In the genomic region with DNA sequence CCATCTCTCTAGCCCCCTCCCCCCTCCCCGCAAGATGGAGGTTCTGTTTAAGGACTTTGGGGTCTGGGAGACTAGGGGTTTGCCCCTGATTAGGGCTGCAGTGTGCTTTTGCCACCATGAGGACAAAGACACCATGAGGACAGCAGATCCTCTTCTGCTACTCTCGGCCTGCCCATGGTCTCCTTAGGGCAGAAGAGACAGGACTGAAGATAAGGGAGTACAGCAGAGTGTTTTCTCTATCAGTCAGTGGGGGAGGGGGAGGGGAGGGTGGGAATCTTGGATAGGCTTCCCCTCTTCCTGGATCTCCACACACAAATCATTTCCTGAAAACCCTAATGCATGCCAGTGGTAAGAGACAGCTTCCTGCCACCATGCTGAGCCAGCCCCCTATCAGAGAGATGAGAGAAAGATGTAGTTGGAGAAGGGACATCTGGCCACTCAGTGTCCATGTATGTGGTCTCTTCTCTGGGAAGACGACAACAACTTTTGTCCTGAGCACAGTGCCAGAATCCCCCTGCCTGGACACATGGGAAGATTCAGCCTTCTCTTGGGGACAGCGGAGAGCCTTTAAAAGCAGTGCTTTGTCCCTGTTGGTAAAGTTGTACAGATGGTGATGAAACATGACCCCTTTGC, we compare ENCODE assay signal across 12 mouse cellular contexts. TPM values are rescaled to one million over a fixed set of nuclear protein-coding genes. Genes with fewer than 3 reads are reported as not detected.
DNase-seq lines count a peak whose midpoint lies in the region; ATAC-seq and TF ChIP-seq lines count a peak whose summit lies in the region.
"Had no signal": no experiment of that assay in that cellular context is flagged by ENCODE, and none has a peak within 500 bp of the region (broad histone marks: within the 10 kb centered on the region; RNA-seq: fewer than 3 reads in every experiment).

No protein-coding gene starts in this region.

- ATAC-seq in kidney, embryonic 16.5 days (ENCODE audit: low FRiP score, low TSS enrichment) = peak; percentile 83
- peak; percentile 55 for ATAC-seq in intestine, embryonic 15.5 days
- peak; percentile 16; the same call in 1 of the 2 replicates for ATAC-seq in liver, postnatal 0 days

- no peaks in the 10 kb centered on the region for H3K27me3 ChIP-seq in kidney, embryonic 16.5 days (ENCODE audit: insufficient read depth, low read length)
- no peaks in the 10 kb centered on the region for H3K27me3 ChIP-seq in intestine, embryonic 15.5 days (replicated peaks)
- no peaks in the 10 kb centered on the region for H3K27me3 ChIP-seq in liver, postnatal 0 days (ENCODE audit: insufficient read depth, low read length)

- H3K4me2 ChIP-seq in kidney, embryonic 16.5 days (replicated peaks; ENCODE audit: low read depth, low read length) = no peak overlapping the region
- no peak overlapping the region for H3K4me2 ChIP-seq in intestine, embryonic 15.5 days (replicated peaks)
- no peak overlapping the region for H3K4me2 ChIP-seq in liver, postnatal 0 days (ENCODE audit: low read depth, low read length)

- H3K4me3 ChIP-seq in kidney, embryonic 16.5 days (ENCODE audit: low read length) = no peak overlapping the region
- H3K4me3 ChIP-seq in intestine, embryonic 15.5 days (replicated peaks) = no peak overlapping the region
- H3K4me3 ChIP-seq in liver, postnatal 0 days (ENCODE audit: low read depth, low read length) = no peak overlapping the region

- WGBS in kidney, embryonic 16.5 days = 51% methylated on average over 4 of the region's 4 CpGs
- 57% methylated on average over 4 of the region's 4 CpGs for WGBS in intestine, embryonic 15.5 days
- 60% methylated on average over 4 of the region's 4 CpGs for WGBS in liver, postnatal 0 days (ENCODE audit: insufficient replicate concordance)

- intact Hi-C loops in left cerebral cortex, postnatal 4 days (cut with DNase I) = no loop called here

- no peaks in the 10 kb centered on the region for H3K36me3 ChIP-seq in kidney, embryonic 16.5 days (ENCODE audit: insufficient read depth, low read length)
- H3K36me3 ChIP-seq in intestine, embryonic 15.5 days = no peaks in the 10 kb centered on the region; the same call in 1 of the 2 replicates
- H3K36me3 ChIP-seq in liver, postnatal 0 days (replicated peaks; ENCODE audit: insufficient read depth, low read length) = no peaks in the 10 kb centered on the region

- TF ChIP-seq CTCF in liver, postnatal 0 days (IDR thresholded peaks at IDR 0.05; ENCODE audit: low read depth) = no peak

- H3K4me1 ChIP-seq in kidney, embryonic 16.5 days (ENCODE audit: insufficient read depth, low read length) = peaks cover 27% of the 10 kb centered on the region
- peaks cover 33% of the 10 kb centered on the region; the same call in 1 of the 2 replicates for H3K4me1 ChIP-seq in intestine, embryonic 15.5 days (replicated peaks)
- peaks cover 47% of the 10 kb centered on the region for H3K4me1 ChIP-seq in liver, postnatal 0 days (ENCODE audit: insufficient read depth)

- DNase-seq in kidney, postnatal 25 days = no peak
- peak; percentile 44 for DNase-seq in embryo, embryonic 10.5 days (ENCODE audit: low spot score)
- no peak for DNase-seq in liver, postnatal 0 days
- no peak for DNase-seq in left cerebral cortex, postnatal 4 days
- DNase-seq in spleen, adult 12 weeks (ENCODE audit: low spot score) = no peak
- DNase-seq in right cerebral cortex, postnatal 25 days = no peak
- DNase-seq: adrenal gland, adult 2 months; cerebellum, postnatal 10 days; gastrocnemius, postnatal 14 days; right cerebral cortex, postnatal 14 days had no signal

- no peaks in the 10 kb centered on the region for H3K9me3 ChIP-seq in kidney, embryonic 16.5 days (ENCODE audit: low read length)
- H3K9me3 ChIP-seq in intestine, embryonic 15.5 days = no peaks in the 10 kb centered on the region
- no peaks in the 10 kb centered on the region for H3K9me3 ChIP-seq in liver, postnatal 0 days (ENCODE audit: low read length)

- TF ChIP-seq EP300 in liver, postnatal 0 days (IDR thresholded peaks at IDR 0.05; ENCODE audit: low read depth) = no peak

- H3K9ac ChIP-seq in kidney, embryonic 16.5 days (replicated peaks; ENCODE audit: low read length) = no peak overlapping the region
- H3K9ac ChIP-seq in intestine, embryonic 15.5 days = no peak overlapping the region
- no peak overlapping the region for H3K9ac ChIP-seq in liver, postnatal 0 days (replicated peaks)

- H3K27ac ChIP-seq in kidney, embryonic 16.5 days (ENCODE audit: low read length) = peak overlapping the region; percentile 67; the same call in 1 of the 2 replicates
- peak overlapping the region; percentile 74 for H3K27ac ChIP-seq in intestine, embryonic 15.5 days
- H3K27ac ChIP-seq in liver, postnatal 0 days (ENCODE audit: low read depth) = peak overlapping the region; percentile 41

RNA-seq across cellular contexts. Expression of a gene that starts 33.4 kb away (rescaled TPM):
- 16.5 and 18.0 TPM in 2 replicates for polyA plus RNA-seq in kidney, embryonic 16.5 days (2015; fragmentation: Nextera tagmentation; extraction: Ambion mirVana)
- polyA plus RNA-seq in intestine, embryonic 15.5 days (2015; fragmentation: Nextera tagmentation; extraction: Ambion mirVana) = 16.5 and 16.6 TPM in 2 replicates
- polyA plus RNA-seq in liver, postnatal 0 days (2015; fragmentation: Nextera tagmentation; extraction: Ambion mirVana) = 1.0 and 1.1 TPM in 2 replicates
- total RNA-seq in left cerebral cortex, postnatal 4 days (2021) = 10 to 100 TPM; 40.0 to 44.9 TPM

RNA-seq across cellular contexts. Expression of a gene that starts 37.1 kb away (rescaled TPM):
- 3.4 and 11.5 TPM in 2 replicates for polyA plus RNA-seq in kidney, embryonic 16.5 days (2015; fragmentation: Nextera tagmentation; extraction: Ambion mirVana)
- 5.2 and 7.3 TPM in 2 replicates for polyA plus RNA-seq in intestine, embryonic 15.5 days (2015; fragmentation: Nextera tagmentation; extraction: Ambion mirVana)
- 3.6 and 5.2 TPM in 2 replicates for polyA plus RNA-seq in liver, postnatal 0 days (2015; fragmentation: Nextera tagmentation; extraction: Ambion mirVana)
- 1 to 10 TPM; 2.2 to 4.4 TPM for total RNA-seq in left cerebral cortex, postnatal 4 days (2021)

Comparison
In these comparisons a context has a peak if more than half of its experiments do, and no peak if none do; other contexts are left out.
1. ATAC-seq: peak in every context shown above with its lines; median percentile 83 in kidney, embryonic 16.5 days; 55 in intestine, embryonic 15.5 days; 16 in liver, postnatal 0 days.